Mouse (Mus musculus) lung, adult 18-20 months (tissue): ENCODE data around the gene Sarnp.

Source experiments
- DNase-seq, 2 experiments: peaks; one replicate each; pipeline ENCODE4 v3.0.0; 2022; ENCODE audit warnings: mixed read lengths in 2 of 2

The Sarnp gene

DNA sequence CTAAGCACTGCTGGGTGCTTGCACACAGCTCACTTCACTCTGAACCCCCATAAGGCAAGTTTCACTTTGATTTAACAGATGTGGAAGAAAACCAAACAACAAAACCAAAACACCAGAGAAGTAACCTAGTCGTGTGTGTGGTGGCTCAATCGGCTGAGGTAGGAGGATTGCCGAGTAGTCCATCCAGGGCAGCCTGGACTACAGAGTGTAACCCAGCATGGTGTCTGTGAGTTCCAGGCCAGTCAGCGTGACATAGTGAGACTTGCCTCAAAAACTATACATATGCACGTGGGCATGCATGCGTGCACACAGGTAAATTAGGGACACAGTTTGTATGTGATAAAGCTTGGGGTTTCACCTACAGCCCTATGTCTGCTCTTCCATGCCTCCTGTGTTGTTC, 100.3 kb downstream of the Sarnp start:
- no peak for DNase-seq

DNA sequence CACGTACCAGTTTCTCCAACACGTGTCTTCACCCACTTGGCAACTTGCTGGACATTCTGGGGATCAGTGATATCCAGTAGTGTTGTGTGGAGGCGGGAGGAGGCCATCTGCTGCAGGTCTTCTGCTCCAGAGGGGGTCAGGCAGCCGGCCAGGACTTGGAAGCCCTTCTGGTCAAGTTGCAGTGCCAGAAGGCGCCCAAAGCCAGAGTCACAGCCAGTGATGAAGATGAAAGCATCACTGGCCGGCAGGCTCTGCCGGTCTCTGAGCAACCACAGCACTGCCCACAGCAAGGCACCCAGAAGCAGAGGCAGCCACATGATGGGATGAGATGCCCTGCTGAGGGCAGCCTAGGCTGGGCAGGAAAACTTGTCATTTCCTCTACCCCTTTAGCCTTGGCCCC, 101.1 kb downstream of the Sarnp start:
- DNase-seq = no peak

DNA sequence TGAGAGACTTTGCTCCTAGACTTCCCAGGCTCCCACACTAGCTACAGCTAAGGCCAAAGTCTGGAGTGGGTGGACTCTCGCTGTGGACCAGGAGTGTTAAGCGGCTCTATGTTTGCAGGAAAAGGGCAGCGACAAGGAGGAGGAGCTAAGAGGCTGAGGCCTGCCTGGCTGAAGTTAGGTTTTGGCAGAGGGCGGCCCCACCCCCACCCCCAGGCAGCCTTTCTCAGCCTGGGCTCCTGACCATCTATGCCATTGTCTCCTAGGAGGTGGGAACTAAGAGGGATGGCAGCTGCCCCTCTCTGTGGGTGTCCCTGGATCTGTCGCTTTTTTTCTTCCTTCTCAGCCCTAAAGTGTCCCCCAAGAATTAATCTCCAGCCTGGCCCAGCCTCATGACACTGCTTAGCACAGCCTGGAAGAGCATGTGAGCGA, 102.1 kb downstream of the Sarnp start:
- DNase-seq = no peak

DNA sequence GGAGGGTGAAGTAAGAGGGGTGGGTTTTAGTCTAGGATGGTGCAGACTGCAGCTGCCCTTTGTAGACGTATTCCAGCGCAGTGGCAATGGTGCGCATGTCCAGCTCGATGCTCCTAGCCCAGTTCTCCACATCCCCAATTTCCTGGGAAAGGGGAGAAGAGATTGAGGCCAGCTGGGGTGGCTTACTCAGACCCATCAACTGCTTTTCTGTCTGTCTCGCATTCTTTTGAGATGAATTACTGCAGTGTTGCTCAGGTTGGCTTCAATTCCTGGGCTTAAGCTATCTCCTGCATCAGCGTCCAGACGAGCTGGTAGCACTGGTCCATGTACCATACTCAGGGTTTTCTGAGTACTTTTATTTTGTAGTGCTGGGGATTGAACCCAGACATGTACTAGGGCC, 102.8 kb downstream of the Sarnp start:
- no peak for DNase-seq

DNA sequence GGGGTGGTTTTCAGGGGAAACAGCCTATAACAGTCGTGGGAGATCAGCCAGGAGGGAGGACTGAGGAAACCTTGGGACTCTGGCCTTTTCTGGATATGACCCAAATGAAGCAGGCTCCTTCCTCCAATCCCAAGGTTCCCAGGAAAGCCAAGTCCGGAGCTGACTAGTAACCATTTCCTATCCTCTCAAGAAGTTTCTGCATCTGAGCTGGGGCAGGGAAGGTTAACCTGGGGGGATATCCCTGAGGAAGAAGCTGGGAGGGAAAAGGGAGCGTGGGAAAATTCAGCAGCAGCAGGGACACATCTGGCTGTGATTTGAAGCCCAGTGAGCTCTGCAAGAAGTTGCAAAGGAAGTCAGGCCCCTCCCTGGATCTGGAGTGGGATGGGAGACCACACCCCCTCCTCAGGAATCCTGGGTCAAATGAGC, 103.6 kb downstream of the Sarnp start:
- no peak for DNase-seq

DNA sequence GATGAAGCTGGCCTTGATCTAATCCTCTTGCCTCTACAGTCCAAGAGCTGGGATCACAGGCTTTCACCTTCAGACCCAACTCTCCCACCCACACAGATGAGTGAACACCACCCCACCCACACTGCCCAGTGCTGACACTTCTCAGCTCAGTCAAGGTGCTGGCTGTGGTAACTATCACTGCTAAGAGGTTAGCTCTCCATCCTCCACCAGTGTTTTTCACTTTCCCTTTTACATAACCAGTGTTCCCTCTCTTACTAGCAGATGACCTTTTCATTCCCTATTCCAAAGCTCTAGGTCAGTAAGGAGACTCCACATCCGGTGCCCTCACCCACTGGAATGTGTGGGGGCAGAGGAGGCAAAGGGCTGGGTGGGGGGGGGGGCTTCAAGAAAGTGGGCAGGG, 104.1 kb downstream of the Sarnp start:
- DNase-seq = no peak

DNA sequence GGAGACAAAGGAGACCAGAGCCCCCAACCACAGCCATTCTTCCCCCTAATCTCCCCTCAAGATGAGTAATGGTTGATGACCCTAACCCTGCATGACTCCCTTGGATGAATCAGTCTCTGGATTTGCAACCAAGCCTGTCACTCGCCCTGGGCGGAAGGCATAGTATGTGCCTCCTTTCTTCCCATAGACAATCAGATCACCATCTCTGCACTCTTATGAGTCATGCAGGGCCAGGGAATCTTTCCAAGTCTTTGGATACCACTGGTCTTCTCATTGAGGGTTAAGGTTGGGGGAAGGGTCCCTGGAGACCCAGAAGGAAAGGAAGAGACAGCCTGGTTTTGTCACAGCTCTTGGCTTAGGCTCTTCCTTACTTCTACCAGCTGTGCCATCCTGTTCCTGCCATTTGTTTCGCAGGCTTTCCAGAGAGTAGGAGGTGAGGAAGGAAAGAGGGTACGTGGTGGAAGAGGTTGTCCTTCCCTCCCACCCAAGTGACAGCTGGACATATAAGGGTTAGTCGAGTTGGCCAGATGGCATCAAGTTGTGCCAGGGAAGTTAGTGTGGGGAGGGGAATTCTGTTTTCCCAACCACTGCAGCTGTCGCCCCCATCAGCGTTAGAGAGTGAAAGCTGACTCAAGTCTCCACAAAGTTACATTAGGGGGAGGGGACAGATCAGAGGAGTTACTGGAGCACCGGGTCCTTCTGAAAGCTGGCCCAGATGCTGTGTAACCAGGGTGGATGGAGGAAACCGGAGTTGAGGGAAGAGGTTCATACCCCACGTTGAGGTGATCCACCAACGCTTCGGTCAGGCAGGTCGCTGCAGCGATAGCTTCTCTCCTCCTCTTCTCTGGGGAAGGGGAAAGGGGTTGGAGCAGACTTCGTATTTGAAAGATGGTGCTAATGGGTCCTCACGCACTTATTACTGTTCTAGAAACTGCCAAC, 105.0 kb downstream of the Sarnp start:
- no peak for DNase-seq

DNA sequence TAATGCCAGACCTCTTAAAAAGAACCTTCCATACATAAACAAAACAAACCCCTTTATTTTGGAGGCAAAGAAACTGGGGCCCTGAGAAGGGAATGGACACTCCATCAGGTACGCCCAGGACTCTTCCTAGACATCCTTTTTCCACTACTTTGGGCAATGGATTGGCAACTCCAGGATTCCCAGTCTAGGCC, 105.6 kb downstream of the Sarnp start, which contains the start of gene Rdh5:
Gene Rdh5, minus strand, starts transcription at position 67 of the 191 bp plus-strand sequence.
- no peak for DNase-seq

DNA sequence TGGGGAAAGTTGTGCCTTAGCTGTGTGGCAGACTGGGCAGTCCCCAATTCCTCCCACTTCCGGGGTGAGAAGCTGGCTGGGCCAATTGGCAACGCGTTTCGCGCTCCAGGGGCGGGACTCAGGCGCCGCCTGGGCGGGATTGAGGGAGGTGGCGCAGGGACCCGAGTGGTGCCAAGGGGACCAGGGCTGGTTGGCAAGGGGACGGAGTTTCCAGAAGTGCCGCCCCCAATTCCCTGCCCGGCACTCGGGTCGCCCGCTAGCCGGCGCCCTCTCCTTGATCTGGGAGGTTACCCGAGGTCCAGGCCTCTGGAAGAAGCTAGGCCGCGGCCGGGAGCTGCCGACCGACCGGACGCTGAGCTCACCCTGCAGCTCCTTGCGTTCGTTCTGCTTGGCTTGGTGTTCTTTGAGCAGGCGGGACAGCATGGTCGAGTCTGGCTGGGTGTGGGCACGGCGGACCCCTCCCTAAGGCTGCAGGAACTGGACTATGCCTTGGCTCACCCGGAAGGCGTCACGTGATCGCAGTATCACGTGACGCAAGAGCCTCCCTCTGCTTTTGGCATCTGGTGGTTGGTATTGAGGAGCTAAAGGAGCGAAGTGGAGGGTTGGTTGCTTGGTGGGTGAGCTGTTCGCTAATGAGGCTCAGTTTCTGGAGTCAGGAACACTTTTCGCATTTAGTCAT, 106.0 kb downstream of the Sarnp start:
- peak; percentile 97 to 98 for DNase-seq

DNA sequence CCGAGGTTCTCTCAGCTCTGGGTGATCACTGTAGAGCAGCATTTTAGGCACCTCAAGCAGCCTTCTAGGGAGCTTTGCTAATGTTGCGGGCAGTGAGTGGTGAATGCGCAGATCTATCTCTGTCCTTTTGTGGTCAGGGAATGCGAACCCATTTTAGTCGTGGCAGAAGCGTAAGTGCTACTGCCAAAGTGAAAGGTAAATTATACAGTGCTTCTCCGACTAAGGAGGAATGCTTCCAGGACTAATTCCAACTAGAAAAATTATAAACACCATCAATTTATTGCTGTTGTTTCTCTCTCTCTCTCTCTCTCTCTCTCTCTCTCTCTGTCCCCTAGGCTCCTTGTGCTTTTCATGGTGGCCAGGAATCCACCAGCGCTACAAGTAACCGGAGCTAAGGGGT, 106.8 kb downstream of the Sarnp start, which contains the start of gene Bloc1s1:
Gene Bloc1s1, minus strand, starts transcription at position 101 of the 400 bp plus-strand sequence.
- DNase-seq = no peak
